Mouse (Mus musculus) stomach, embryonic 14.5 days (tissue): ENCODE measurements around the gene Vmn2r19. TPM values are rescaled to one million over a fixed set of nuclear protein-coding genes. Genes with fewer than 3 reads are reported as not detected.

Experiments
- ATAC-seq: fragments of 200-750 bp; cut with Nextera tagmentation; 2 replicates; pipeline ENCODE4 v1.8.0; 2017; ENCODE audit warnings: low read depth, moderate TSS enrichment; ENCODE audit not compliant: insufficient number of reproducible peaks, insufficient read depth, low FRiP score
- H3K27ac ChIP-seq: fragments of 300-500 bp; sonication (generic); 2 replicates; pipeline ENCODE4 v1.5.1; 2014; ENCODE audit warnings: mild to moderate bottlenecking, low read length, moderate library complexity, mixed read lengths
- H3K27me3 ChIP-seq: fragments of 300-500 bp; sonication (generic); 2 replicates; pipeline ENCODE4 v1.6.1; 2014; ENCODE audit warnings: low read length, control low read depth, mixed read lengths; ENCODE audit not compliant: control insufficient read depth, insufficient read depth
- H3K36me3 ChIP-seq: fragments of 300-500 bp; sonication (generic); 2 replicates; pipeline ENCODE4 v1.6.1; 2014; ENCODE audit warnings: mild to moderate bottlenecking, control low read depth, low read length, moderate library complexity, mixed read lengths; ENCODE audit not compliant: control insufficient read depth, insufficient read depth
- H3K4me1 ChIP-seq: fragments of 300-500 bp; sonication (generic); 2 replicates; pipeline ENCODE4 v1.6.1; 2014; ENCODE audit warnings: low read length, control low read depth, mixed read lengths; ENCODE audit not compliant: control insufficient read depth, insufficient read depth
- H3K4me2 ChIP-seq: fragments of 300-500 bp; sonication (generic); replicated peaks from 2 replicates; pipeline ENCODE4 v1.6.1; 2014; ENCODE audit warnings: low read depth, low read length, control low read depth
- H3K4me3 ChIP-seq: fragments of 300-500 bp; sonication (generic); 2 replicates; pipeline ENCODE4 v1.5.1; 2014; ENCODE audit warnings: low read depth, low read length, control low read depth
- H3K9ac ChIP-seq: fragments of 300-500 bp; sonication (generic); replicated peaks from 2 replicates; pipeline ENCODE4 v1.6.1; 2014; ENCODE audit warnings: low read depth, mild to moderate bottlenecking, control low read depth, low read length, moderate library complexity, mixed read lengths
- H3K9me3 ChIP-seq: fragments of 300-500 bp; sonication (generic); 2 replicates; pipeline ENCODE4 v1.6.1; 2016; ENCODE audit warnings: low read depth, low read length, control low read depth; ENCODE audit not compliant: control insufficient read depth
- WGBS: fragments of 180-500 bp; shearing (Covaris S2); extraction: QIAGEN DNeasy Blood & Tissue Kit; methylation state at CpG from one replicate; pipeline ENCODE4 v1.1.7; 2014; 5-methylcytosine and 5-hydroxymethylcytosine counted together
- polyA plus RNA-seq: library from polyadenylated mRNA; unstranded; fragments of >200 nt; fragmentation: Nextera tagmentation; extraction: Ambion mirVana; gene quantifications from 2 replicates; pipeline ENCODE4 v1.2.1, GENCODE M21; 2014

Vmn2r19 gene
- polyA plus RNA-seq, 1 experiment from 2014 or later: not detected

DNA sequence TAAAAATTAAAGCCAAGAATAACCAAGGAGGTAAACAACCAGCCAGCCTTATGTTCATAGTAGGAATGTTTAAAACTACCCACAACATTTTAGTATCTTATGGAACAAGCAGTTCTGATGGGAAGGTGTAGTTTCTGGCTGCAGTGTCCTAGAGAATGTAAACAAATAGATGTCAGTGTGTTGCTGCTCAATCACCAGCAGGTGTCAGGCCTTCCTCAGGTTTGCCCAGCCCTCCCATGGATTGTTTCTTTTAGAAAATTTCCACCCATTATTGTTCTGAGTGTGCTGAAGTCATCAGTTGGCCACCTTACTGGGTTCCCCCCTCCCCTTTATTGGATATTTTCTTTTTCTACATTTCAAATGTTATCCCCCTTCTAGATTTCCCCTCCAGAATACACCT lies 32.0 kb downstream of the Vmn2r19 start:
- Histone ChIP-seq H3K36me3 (no peaks in the 10 kb centered on the region), H3K27ac (no peak overlapping the region), H3K4me3 (no peak overlapping the region), H3K4me1 (no peaks in the 10 kb centered on the region), H3K9ac (no peak overlapping the region), H3K4me2 (no peak overlapping the region), H3K9me3 (no peaks in the 10 kb centered on the region), H3K27me3 (no peaks in the 10 kb centered on the region)
- no peak for ATAC-seq

GRCm38 (mm10) chr6:123346141-123346540 lies 38.0 kb downstream of the Vmn2r19 start:
- ATAC-seq: no peak
- H3K27me3 ChIP-seq: no peaks in the 10 kb centered on the region
- H3K4me1 ChIP-seq: no peaks in the 10 kb centered on the region
- no peak overlapping the region for H3K27ac ChIP-seq
- no peak overlapping the region for H3K9ac ChIP-seq
- H3K36me3 ChIP-seq: no peaks in the 10 kb centered on the region
- no peaks in the 10 kb centered on the region for H3K9me3 ChIP-seq
- H3K4me2 ChIP-seq: no peak overlapping the region
- 80% methylated on average over 1 of the region's 1 CpGs for WGBS
- H3K4me3 ChIP-seq: no peak overlapping the region

Other genes starting within 250 kb of the Vmn2r19 start
- gene Clec4a2, start 201.9 kb upstream of the Vmn2r19 start, polyA plus RNA-seq: 3.4 and 4.5 TPM in 2 replicates
- gene Clec4b2, start 135.4 kb upstream of the Vmn2r19 start, polyA plus RNA-seq: not detected in 2 replicates
- gene Clec4n, start 78.5 kb upstream of the Vmn2r19 start, polyA plus RNA-seq: 2.8 and 3.3 TPM in 2 replicates
- gene Clec4d, start 46.2 kb upstream of the Vmn2r19 start, polyA plus RNA-seq: not detected in 2 replicates
- gene Clec4e, start 18.5 kb upstream of the Vmn2r19 start, polyA plus RNA-seq: not detected in 2 replicates
- gene Vmn2r20, start 109.8 kb downstream of the Vmn2r19 start, polyA plus RNA-seq: not detected in 2 replicates
- not detected in 2 replicates for gene Vmn2r21, start 225.1 kb downstream of the Vmn2r19 start, polyA plus RNA-seq